Mouse (Mus musculus) CH12.LX (cell line): ENCODE measurements at regions not wholly inside any gene's neighbourhood (a gene's known extent, or its start where the extent isn't known, plus 50 kb on each side); places are given as distances from the start of the nearest gene placed in this dataset.

Experiments used
- EP300 ChIP-seq: IDR thresholded peaks from 2 replicates; pipeline ENCODE4 v1.6.1; 2011; ENCODE audit warnings: low read length, improper control_type of control experiment
- KAT2A ChIP-seq: IDR thresholded peaks from 2 replicates; pipeline ENCODE4 v1.6.1; 2012; ENCODE audit warnings: low read length, improper control_type of control experiment, inconsistent platforms; ENCODE audit not compliant: insufficient replicate concordance
- SIN3A ChIP-seq: IDR thresholded peaks from 2 replicates; pipeline ENCODE4 v1.6.1; 2012; ENCODE audit warnings: low read length, improper control_type of control experiment, inconsistent platforms

GRCm38 (mm10) chr12:43856370-43856769 is 353.8 kb downstream of the Dnajb9 start:
- no peak for TF ChIP-seq EP300
- TF ChIP-seq SIN3A: no peak
- no peak for TF ChIP-seq KAT2A
